Mouse (Mus musculus): ENCODE results near the gene Cdk2. TPM values are rescaled to one million over a fixed set of nuclear protein-coding genes. Genes with fewer than 3 reads are reported as not detected.
"Not testable (repeated sequence)": the region's sequence is repeated elsewhere in the genome, so short reads cannot be mapped to it uniquely, and the experiment has no call there.

Gene Cdk2
- 10 to 100 TPM; 17.4 to 19.7 TPM for total RNA-seq (2021)
- long read RNA-seq, experiment 1, transcript Cdk2-202 (8 exons, 2,406 nt) = major isoform, 10 of 26 reads
- long read RNA-seq, experiment 1, transcript Cdk2-201 (7 exons, 2,240 nt) = minor isoform, 7 of 26 reads
- long read RNA-seq, experiment 1, partial matches to known transcripts = 3 of 26 reads
- long read RNA-seq, experiment 1, other reads (novel, unspliced or antisense) = 5 of 26 reads
- long read RNA-seq, experiment 2, partial matches to known transcripts = 1 of 5 reads
- long read RNA-seq, experiment 2, other reads (novel, unspliced or antisense) = 0 of 5 reads

GRCm38 (mm10) chr10:128704491-128705316 is at the start of gene Cdk2:
Cdk2 (minus strand) TSS chr10:128705031.
- DNase-seq = peak; percentile 95 to 97

DNA sequence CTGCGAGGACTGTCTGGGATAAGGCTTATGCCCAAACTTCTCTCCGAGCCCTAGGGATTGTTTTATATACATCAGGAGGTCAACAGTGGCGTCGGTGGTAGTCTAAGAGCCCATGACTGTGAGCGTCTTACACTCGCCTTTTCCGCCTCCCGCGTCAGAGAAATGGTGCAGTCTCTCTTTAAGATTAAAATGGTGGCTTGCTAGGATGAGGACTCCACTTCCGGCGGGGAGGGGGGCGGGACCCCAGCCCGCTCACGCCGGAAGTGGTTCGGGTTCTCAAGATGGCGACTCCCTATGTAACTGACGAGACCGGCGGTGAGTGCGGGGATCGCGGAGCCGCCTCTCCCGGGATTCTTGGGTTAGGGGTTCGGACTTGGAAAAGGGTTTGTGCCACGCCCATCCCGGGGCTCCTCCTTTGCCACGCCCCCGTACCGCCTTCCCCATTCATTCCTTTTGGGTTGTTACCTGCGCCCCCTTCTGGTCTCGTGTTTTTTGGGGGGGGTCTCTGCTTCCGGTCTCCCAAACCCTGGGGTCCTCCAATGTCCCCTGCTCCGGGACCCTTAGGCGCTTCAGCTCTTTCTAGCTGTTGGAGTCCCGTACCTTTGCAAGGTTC is 43.5 kb upstream of the Cdk2 start:
- peak; percentile 77 to 86 for DNase-seq

DNA sequence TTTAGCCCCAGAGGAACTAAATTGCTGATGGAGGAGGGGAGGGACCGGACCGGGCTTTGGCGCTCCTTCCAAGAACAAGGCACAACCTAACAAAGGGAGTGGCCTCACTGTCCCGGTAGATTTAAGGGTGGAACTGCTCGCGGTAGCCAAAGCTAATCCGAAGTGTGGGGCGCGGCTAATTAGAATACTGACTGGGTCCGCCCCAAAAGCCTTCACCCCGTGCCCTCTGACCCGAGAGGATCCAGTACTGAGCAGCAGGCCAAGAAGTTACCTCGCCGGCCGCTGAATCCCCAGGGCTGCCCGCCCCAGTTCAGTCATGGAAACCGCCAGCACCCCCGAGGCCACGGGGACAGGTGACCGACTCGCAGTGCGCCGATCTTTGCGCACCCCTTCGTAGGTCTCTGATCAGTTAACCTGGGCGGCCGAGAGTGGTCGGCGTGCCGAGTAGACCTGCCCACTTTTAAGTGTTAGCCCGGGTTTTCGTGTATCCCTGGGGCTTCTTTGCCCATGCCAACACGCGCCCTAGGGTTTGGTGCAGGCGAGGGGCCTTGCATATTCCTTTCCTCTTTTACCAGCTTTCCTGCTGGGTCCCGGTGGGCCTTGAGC is 42.9 kb upstream of the Cdk2 start, which contains the start of gene Pym1:
Gene Pym1 (plus strand): TSS at position 244 of the 606 bp plus-strand sequence.
- DNase-seq = peak; percentile 90

GRCm38 (mm10) chr10:128746972-128747645 is 42.3 kb upstream of the Cdk2 start:
- no peak for DNase-seq

DNA sequence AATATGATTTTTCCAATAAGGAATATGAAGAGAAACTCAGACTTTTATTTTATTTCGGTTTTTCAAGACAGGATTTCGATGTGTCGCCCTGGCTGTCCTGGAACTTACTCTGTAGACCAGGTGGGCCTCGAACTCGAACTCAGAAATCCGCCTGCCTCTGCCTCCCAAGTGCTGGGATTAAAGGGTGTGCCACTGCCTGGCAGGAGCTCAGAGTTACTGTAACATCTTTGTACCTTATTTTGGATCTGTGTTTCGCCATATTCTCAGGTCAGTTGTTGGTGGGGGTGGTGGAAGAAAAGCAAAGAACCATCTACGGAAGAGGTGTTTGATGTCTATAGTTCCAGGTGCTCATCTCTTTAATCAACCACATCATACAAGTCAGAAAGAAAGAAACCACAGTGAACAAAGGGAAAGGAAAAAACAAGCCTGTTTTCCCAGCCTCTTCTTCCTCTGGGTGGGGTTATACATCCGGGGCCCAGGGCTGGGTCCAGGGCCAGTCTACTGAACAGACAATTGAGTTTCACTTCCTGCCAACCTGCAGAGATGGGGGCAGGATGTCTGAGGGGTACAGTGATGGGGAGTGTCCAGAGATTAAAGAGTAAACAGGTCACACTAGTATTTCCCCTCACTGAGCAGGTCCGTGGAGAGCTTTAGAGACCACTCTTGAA is 41.2 kb upstream of the Cdk2 start:
- peak in 1 of 2 experiments; percentile 28 for DNase-seq

GRCm38 (mm10) chr10:128744680-128745601 is 40.1 kb upstream of the Cdk2 start, which contains the start of gene Dgka:
Dgka (minus strand) TSS chr10:128744855.
- peak in 1 of 2 experiments; percentile 34 for DNase-seq

- DNase-seq = peak in 1 of 2 experiments; percentile 19
These were observed 39.4 kb upstream of the Cdk2 start for GRCm38 (mm10) chr10:128744211-128744610.

DNA sequence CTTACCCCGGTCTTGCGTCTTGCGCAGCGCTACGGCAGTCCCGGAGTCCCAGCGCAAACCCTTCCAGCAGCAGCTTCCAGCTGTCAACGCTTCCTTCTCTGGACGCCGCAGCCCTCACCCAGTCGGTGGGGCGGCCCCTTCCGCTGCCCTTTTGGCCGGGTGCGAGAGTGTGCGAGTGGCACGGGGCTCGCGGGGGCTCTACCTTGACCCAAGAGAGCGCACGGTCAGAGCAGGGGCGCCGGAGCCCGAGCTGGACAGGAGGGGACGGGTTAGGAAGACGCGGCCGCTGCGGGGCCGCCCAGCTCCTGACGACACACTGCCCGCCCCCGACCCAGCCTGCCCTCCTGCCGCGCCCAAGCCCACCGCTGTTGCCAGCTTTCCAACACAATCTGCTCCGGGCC is 39.0 kb upstream of the Cdk2 start:
- DNase-seq = peak; percentile 69 to 77

DNA sequence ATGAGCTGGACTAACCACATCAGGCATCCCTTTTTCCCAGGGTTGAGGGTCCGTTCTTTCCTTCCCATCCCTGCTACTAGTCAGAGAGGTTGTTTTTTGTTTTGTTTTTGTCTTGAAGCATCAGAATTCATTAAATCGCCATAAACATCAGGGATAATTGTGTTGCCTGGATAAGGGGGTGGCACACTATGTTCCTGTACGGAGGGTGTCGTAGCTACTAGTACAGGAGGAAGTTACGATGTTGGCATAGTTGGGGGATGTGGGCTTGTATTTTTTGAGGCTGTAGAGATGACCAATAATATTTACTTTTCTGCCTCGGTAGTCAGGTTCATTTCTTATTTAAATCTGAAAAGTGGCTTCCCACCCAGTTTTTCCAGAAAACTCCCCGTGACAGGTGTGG is 38.4 kb upstream of the Cdk2 start:
- no peak for DNase-seq

DNA sequence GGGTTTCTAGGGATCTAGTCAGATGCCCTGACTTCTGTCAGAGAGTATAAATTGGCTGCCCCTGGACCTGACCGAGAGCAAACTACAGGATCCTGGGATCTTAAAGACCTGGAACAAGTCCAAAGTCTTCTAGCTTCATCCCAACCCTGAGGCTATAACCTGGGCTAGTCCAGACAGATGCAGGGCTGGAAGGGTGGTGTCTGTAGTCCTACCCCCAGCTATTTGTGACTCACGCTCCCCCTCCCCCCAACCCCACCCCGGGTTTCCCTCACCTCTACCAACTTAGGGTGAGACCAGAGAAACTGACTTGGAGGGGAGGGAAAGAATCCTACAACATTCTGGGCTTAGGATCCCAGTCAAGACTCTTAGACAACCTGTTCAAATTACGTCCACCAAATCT is 37.8 kb upstream of the Cdk2 start:
- no peak for DNase-seq

DNA sequence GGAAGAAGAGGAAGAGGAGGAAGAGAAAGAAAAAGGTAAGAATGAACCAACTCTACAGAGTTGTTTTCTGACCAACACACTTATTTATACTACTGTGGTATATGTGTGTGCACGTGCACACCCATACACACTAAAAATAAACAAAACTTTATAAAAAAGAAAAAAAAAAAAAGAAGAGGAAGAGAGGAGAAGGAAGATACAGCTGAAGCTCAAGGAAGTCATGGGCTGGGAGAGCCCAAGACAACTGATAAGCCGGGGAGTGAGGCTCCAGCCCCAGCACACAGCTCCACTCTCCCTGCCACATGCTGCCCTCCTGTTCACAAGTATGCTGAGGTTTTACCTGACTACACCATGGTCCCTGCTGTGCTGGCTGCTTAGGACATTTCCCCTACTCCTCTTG is 35.5 kb upstream of the Cdk2 start:
- DNase-seq = no peak

DNA sequence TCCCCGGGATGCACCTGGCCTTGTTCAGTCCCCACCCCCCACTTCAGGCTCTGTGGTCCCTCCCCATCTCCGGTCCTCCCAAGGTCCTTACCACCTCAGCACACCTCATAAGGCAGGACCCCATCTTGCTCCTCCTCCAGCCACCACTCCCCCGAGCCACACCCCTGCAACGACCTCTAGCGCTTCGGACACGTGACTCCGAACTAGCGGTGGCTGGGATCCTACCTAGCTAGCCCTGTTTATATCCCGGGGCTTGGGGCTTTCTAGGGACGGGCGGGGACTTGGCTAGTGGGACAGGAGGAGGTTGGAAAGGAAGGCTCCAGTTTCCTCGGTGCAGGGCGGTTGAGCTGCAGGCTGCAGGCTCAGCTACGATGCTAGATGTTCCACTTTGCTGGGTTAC is 32.6 kb upstream of the Cdk2 start:
- DNase-seq = peak; percentile 60 to 67

GRCm38 (mm10) chr10:128731992-128732391 is 27.2 kb upstream of the Cdk2 start:
- no peak for DNase-seq

DNA sequence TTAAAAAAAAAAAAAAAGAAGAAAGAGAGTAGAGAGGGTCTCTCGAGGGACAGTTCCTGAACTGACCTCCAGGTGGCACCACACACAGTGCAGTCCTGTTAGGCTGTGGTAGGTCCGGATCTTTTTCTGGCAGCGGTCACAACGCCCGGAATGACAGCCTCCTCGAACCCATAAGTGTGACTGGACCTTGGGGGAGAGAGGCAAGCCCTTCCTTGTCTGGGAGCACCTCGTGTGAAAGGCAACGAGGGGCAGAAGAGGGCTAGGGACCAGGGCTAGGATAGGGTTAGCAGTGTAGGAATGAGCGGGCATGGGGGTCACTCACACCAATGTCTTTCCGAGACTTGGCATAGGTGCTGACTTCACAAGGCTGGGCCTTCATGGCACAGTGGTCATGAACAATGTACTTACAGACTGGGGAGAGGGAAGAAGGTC is 26.2 kb upstream of the Cdk2 start:
- DNase-seq = peak; percentile 78 to 84

DNA sequence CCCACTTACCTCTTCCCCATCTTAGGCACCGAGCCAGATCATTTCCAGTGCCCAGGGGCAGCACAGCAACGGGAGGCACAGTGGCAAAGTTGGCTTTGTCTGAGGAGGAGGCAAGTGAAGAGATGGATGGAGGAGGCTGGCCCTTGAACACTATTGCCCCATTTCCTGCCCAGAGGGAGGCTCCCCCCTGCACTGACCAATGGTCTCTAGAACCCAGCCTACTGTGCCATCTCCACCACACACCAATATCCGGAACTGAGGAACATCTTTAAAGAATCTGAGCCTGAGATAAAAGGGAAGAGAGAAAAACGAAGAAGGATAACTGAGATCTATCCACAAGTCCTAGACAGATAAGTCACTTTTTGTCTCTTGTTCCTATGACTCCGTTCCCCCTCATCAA is 23.2 kb upstream of the Cdk2 start:
- no peak for DNase-seq

- DNase-seq = not testable (repeated sequence)
These were observed 20.6 kb upstream of the Cdk2 start for GRCm38 (mm10) chr10:128725466-128725865.

DNA sequence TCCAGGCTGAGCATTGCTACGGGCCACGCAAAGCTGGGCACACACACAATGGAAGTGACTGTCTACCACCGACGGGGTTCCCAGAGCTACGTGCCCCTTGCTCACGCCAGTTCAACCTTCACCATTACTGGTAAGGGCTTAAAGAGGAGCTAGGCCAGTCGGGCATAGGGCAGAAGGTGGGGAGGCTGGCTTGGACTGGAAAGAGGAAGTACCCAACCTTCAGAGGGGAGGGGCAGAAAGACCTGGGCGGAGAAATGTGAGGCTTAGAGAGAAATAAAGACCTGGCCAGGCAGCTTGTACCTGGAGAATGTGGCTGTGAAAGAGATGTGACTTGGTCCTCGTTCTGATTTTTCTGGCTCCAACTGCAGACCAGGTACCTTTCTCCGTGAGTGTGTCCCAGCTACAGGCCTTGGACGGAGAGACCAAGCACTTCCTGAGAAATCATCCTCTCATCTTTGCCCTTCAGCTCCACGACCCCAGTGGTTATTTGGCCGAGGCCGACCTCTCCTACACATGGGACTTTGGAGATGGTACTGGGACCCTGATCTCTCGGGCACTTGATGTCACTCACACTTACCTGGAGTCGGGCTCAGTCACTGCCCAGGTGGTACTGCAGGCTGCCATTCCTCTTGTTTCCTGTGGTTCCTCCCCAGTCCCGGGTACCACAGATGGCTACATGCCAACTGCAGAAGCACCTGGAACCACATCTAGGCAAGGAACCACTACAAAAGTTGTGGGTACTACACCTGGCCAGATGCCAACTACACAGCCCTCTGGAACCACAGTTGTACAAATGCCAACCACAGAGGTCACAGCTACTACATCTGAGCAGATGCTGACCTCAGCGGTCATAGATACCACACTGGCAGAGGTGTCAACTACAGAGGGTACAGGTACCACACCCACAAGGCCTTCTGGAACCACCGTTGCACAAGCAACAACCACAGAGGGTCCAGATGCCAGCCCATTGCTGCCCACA is 11.0 kb upstream of the Cdk2 start:
- DNase-seq = no peak

DNA sequence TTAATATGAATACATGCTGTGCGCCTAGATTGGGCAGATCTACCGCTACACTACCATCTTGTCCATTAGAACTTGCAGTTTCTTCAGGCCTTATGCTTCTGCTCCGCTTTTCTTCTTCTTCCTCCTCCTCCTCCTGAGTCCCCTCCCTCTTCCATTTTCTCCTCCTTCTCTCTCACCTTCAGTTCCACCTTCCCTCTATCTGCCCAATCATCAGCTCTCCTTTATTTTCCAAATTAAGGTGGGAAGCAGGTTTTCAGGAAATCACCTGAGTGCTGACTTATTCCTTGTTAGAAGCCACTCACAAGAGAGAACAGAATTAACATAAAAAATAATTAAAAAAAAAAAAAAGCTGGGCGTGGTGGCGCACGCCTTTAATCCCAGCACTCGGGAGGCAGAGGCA is 6.5 kb upstream of the Cdk2 start:
- DNase-seq = not testable (repeated sequence)

DNA sequence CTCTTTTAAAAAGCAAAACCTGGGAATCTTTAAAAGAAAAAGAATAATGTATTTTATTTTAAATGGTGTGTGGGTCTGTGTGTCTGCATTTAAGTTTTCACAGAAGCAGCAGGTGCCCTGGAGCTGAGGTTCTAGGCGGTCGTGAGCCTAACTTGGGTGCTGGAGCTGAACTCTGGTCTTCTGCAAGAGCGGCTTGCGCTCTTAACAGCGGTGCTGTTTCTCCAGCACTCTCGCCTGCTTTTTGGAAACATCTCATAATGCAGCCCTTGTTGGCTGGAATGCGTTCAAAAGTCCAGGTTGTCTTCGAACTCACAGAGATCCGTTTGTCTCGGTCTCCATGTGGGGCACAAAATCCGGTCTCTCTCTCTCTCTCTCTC is 474 bp upstream of the Cdk2 start:
- no peak for DNase-seq
